Mouse (Mus musculus): ENCODE data around the gene Wfdc21.

- no peak for TF ChIP-seq CTCF (IDR thresholded peaks at IDR 0.05; ENCODE audit: low read depth, low read length)
- no peak for TF ChIP-seq POLR2A (IDR thresholded peaks at IDR 0.05; ENCODE audit: extremely low read depth, insufficient read depth, low read length)
These were observed 37.1 kb upstream of the Wfdc21 start for GRCm38 (mm10) chr11:83709683-83710082.
